Mouse (Mus musculus) spleen, adult 2 months (tissue): ENCODE measurements at regions not wholly inside any gene's neighbourhood (a gene's known extent, or its start where the extent isn't known, plus 50 kb on each side); places are given as distances from the start of the nearest gene placed in this dataset.

Experiments
- DNase-seq, 2 experiments: peaks; one replicate each; pipeline versions ENCODE4 v3.0.0 to v3.0.0-alpha.2; 2012 to 2021; ENCODE audit warnings: low spot score in 2 of 2, low read depth in 1 of 2
- H3K27ac ChIP-seq: fragments of 200-500 bp; 2 replicates; pipeline ENCODE4 v1.5.1; 2012; ENCODE audit warnings: low read length, inconsistent platforms; ENCODE audit not compliant: insufficient read depth
- H3K27me3 ChIP-seq: fragments of 200-500 bp; 2 replicates; pipeline ENCODE4 v1.6.1; 2012; ENCODE audit warnings: mild to moderate bottlenecking, moderate library complexity, low read length, inconsistent platforms; ENCODE audit not compliant: control insufficient read depth, insufficient read depth
- H3K36me3 ChIP-seq: fragments of 200-500 bp; 2 replicates; pipeline ENCODE4 v1.6.1; 2012; ENCODE audit warnings: mild to moderate bottlenecking, low read length, inconsistent platforms; ENCODE audit not compliant: control insufficient read depth, insufficient read depth
- H3K4me1 ChIP-seq: fragments of 200-500 bp; 2 replicates; pipeline ENCODE4 v1.6.1; 2011; ENCODE audit warnings: inconsistent platforms; ENCODE audit not compliant: control insufficient read depth, insufficient read depth, insufficient read length
- H3K4me3 ChIP-seq: fragments of 200-500 bp; 2 replicates; pipeline ENCODE4 v1.5.1; 2011; ENCODE audit warnings: mild to moderate bottlenecking, inconsistent platforms; ENCODE audit not compliant: insufficient read depth, insufficient read length; ENCODE audit errors: extremely low read depth
- CTCF ChIP-seq: fragments of 200-500 bp; IDR thresholded peaks from 2 replicates; pipeline ENCODE4 v1.5.1; 2011; ENCODE audit warnings: mild to moderate bottlenecking, inconsistent platforms; ENCODE audit not compliant: insufficient read depth, insufficient read length, insufficient replicate concordance; ENCODE audit errors: extremely low read depth
- POLR2A ChIP-seq: fragments of 200-500 bp; IDR thresholded peaks from 2 replicates; pipeline ENCODE4 v1.6.1; 2011; ENCODE audit warnings: low read depth, low read length, inconsistent platforms
- WGBS: fragments of 180-500 bp; shearing (Covaris S2); methylation state at CpG from one replicate; pipeline ENCODE4 v1.1.7; 2018; 5-methylcytosine and 5-hydroxymethylcytosine counted together

GRCm38 (mm10) chr1:184257356-184257755 is 223.3 kb upstream of the 1700056E22Rik start:
- DNase-seq: no peak
- Histone ChIP-seq H3K27me3 (no peaks in the 10 kb centered on the region), H3K4me3 (no peak overlapping the region), H3K36me3 (no peaks in the 10 kb centered on the region), H3K4me1 (peaks cover 9% of the 10 kb centered on the region; the same call in 1 of the 2 replicates), H3K27ac (no peak overlapping the region)
- WGBS: 92% methylated on average over 6 of the region's 6 CpGs
- TF ChIP-seq POLR2A (no peak), CTCF (no peak)

DNA sequence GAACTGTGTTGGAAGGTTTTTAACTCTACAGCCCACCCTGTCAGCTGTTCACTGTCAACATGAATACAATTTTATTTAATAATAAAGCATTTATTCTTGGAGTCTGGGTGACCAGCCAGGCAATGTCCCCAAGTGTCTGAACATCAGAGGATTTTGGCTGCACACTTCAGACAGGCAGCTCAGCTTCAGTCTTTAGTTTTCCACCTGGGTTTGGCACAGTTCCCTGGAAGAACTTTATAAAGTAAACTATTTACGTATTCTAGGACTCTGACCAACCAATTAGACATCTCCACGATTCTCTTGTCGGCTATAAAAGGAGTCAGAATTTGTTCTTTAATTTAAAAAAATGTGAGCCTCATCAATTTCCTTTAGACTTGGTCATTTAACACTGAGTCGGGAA is 220.8 kb upstream of the 1700056E22Rik start:
- TF ChIP-seq CTCF (no peak), POLR2A (no peak)
- Histone ChIP-seq H3K4me1 (peaks cover 2% of the 10 kb centered on the region; the same call in 1 of the 2 replicates), H3K27ac (no peak overlapping the region), H3K27me3 (no peaks in the 10 kb centered on the region), H3K4me3 (no peak overlapping the region), H3K36me3 (no peaks in the 10 kb centered on the region)
- 82% methylated on average over 4 of the region's 4 CpGs for WGBS
- no peak for DNase-seq

DNA sequence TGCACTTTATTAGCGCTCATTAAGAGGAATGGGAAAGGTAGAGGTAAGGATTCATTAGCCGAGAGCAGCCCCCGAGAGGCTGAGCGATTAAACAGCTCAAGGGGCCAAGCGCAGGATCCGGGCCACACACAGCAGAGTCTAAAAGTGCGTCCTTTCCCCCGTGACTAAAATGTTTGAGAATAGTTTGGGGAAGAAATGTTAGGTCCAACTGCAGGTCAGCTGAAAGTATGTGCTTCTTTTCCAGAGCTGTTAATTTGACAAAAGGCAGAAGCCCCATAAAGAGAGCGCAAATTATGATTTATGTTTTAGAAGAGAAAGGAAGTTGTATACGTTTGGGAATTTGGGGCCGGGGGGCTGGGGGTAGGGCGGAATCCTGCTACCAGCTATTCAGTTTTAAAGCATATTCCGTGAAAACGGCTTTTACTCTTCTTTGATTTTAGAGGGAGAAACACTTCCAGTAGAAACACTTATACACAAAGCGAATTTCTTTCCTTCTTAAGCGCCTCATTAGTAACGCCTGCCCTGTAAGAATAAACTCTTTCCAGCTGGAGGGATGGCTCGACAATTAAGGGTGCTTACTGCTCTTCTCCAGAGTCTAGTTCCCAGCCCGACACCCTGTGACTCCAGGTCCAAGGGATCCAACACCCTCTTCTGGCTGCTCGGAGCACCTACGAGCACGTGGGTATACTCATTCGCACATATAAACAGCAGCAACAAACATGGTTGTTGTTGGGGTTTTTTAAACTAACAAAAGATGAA is 210.8 kb upstream of the 1700056E22Rik start:
- no peak overlapping the region; the same call in 1 of the 2 replicates for H3K27ac ChIP-seq
- no peaks in the 10 kb centered on the region for H3K4me1 ChIP-seq
- 88% methylated on average over 23 of the region's 23 CpGs for WGBS
- no peaks in the 10 kb centered on the region for H3K27me3 ChIP-seq
- no peak for DNase-seq
- no peak overlapping the region for H3K4me3 ChIP-seq
- H3K36me3 ChIP-seq: no peaks in the 10 kb centered on the region
- TF ChIP-seq POLR2A (no peak), CTCF (no peak)

DNA sequence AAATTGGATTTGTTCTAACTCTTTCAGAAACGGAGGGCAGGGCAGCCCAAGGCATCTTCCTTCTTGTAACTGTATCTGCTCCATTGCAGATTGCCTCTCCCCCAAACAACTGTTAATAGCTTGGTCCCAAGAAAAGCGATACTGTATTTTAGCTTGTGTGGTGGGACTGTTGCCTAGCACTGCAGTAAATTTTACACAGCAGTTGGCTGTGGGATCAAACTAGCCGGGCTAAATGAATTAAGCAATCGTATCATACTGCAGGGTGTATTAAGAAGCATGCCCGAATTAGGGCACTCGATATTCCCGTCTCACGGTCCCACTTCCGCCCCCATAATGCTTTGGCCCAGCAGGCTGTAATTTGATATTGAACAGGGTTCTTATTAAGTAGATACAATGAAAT is 210.2 kb upstream of the 1700056E22Rik start:
- H3K36me3 ChIP-seq: no peaks in the 10 kb centered on the region
- no peak for TF ChIP-seq POLR2A
- no peak for TF ChIP-seq CTCF
- no peak for DNase-seq
- H3K4me3 ChIP-seq: no peak overlapping the region
- H3K27me3 ChIP-seq: no peaks in the 10 kb centered on the region
- 89% methylated on average over 9 of the region's 9 CpGs for WGBS
- no peak overlapping the region; the same call in 1 of the 2 replicates for H3K27ac ChIP-seq
- H3K4me1 ChIP-seq: no peaks in the 10 kb centered on the region

DNA sequence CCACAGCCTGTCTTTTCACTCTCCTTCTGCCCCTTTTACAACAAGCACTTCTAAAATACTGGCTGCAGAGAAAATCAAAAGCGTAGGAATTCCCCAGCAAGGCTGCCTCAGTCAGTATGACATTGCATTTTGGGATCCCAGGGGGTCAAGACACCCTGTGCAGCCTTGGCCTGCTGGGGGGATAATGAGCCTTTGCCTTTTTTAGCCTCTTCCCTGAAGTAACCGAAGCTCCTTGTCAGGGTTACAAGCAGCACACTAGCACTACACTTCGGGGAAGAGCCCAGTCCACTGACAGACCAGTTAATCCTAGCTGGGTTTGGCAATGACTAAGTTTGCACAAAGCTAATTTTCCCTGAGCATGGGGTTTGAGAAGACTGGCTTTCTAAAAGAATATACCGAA is 207.7 kb upstream of the 1700056E22Rik start:
- no peak for DNase-seq
- TF ChIP-seq POLR2A: no peak
- TF ChIP-seq CTCF: no peak
- Histone ChIP-seq H3K27me3 (no peaks in the 10 kb centered on the region), H3K27ac (no peak overlapping the region), H3K36me3 (no peaks in the 10 kb centered on the region), H3K4me1 (no peaks in the 10 kb centered on the region), H3K4me3 (no peak overlapping the region)
- 75% methylated on average over 4 of the region's 4 CpGs for WGBS

GRCm38 (mm10) chr1:184235131-184235983 is 201.3 kb upstream of the 1700056E22Rik start:
- no peak overlapping the region; the same call in 1 of the 2 replicates for H3K4me3 ChIP-seq
- no peaks in the 10 kb centered on the region for H3K36me3 ChIP-seq
- TF ChIP-seq CTCF (peak; percentile 75; the same call in 1 of the 2 replicates), POLR2A (no peak)
- WGBS: 27% methylated on average over 25 of the region's 25 CpGs
- no peaks in the 10 kb centered on the region for H3K4me1 ChIP-seq
- H3K27me3 ChIP-seq: no peaks in the 10 kb centered on the region
- peak in 1 of 2 experiments; percentile 45 for DNase-seq
- H3K27ac ChIP-seq: no peak overlapping the region
